Mouse (Mus musculus): ENCODE data around the gene Avil.
"Not testable (repeated sequence)": the region's sequence is repeated elsewhere in the genome, so short reads cannot be mapped to it uniquely, and the experiment has no call there.

Gene Avil

DNA sequence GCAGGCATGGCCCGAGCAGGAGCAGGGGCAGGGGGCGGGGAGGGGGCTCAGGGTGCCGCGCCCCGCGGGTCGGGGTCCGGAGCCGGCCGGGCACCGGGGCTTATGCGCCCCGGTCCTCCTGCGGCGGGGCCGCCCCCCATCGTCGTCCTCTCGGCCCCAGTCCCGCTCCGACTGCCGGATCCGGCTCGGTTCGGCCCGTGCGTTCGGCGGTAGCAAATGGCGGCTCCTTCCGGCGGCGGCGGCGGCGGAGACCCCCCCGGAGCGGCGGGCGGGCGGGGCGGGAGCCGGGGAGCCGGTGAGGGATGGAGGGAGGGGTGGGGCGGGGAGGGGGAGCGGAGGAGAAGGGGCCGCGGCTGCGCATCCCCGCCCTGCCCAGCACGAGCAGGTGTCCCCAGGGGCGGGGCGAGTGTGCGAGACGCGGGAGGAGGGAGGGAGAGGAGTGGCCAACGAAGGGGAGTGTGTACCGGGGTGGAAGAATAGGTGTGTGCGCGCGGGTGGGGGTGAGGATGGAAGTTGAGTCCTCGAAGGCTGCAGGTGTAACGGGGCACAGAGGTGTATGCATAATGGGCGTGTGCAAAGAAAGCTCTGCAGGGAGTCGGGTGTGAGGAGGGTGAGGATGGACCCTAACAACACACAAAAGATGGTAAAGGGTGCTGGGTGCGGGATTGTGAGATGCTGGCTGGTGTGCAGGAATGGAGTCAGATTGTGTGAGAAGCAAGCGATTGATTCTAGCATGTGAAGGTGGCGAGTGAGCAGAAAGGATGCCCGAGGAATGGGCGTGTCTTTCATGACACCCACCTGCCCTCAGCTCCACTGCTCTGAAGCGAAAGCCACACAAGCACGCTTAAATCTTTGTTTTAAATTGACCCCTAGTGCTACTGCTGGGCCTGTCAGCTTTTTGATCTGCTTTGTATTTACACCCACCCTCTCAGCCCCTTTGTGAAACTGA lies 59.7 kb downstream of the Avil start, which contains the start of gene March9:
Gene March9, minus strand, starts transcription at position 217 of the 949 bp plus-strand sequence.
- DNase-seq = peak; percentile 87

DNA sequence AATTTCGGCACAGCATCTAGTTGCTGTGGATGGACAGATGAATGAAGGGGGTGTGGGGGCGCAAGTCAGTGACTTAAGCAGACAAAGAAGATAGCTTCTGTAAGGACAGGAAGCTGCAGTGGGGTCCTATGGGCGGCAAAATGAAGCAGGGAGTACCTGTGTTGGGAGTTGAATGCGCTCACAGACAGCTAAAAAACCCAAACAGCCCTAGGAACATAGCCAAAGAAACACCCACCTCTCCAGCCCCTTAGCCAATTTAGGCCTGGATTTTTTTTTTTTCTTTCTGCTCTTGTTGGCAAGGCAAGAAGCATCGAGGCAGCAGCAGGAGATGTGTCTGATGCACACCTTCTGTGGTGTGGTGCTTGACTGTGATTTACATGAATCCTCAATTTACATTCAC lies 60.6 kb downstream of the Avil start:
- no peak for DNase-seq

DNA sequence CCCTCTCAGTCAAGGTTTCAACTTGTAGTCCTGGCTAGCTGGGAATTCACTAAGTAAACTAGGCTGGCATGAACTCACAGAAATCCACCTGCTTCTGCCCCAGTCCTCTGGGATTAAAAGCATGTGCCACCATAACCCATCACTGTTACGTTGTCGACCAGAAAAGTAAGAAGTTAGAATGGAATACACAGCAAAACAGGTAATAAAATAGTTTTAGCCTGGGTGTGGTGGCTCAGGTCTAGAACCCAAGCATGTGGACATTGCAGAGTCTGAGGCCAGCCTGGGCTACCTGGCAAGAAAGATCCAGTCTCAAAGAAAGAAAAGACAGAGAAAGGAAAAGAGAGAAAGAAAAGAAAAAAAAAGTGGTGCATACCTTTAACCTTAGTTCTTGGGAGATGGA lies 61.0 kb downstream of the Avil start:
- DNase-seq = no peak

DNA sequence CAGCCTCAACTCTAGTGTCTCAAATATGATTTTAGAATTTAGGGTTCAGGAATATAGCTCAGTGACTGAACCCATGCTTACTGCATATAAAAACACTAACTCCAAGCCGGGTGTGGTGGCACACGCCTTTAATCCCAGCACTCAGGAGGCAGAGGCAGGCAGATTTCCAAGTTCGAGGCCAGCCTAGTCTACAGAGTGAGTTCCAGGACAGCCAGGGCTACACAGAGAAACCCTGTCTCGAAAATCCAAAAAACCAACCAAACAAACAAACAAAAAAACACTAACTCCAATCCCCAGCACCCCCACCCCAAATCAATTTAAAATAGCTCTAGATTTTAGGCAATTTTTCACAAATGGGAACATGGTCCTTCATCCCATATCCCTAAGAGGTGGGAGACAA lies 61.6 kb downstream of the Avil start:
- DNase-seq = not testable (repeated sequence)

DNA sequence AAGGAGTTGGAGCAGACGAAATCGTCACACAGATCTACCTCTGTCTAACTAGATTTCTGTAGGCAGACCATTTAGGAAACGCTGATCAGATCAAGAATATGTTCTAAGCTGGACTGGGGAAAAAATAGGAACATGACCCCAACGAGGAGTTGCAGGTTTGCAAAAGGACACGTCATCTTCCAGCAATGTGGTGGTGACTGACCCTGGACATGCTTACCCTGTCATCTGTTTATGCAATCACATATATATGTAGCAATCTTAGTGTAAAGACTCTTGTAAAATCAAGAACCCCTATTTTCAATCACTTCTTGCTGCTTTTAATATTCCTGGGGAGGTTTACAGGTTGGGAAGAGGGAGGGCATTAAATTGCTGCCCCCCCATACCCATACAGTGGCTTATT lies 62.0 kb downstream of the Avil start:
- DNase-seq = no peak

DNA sequence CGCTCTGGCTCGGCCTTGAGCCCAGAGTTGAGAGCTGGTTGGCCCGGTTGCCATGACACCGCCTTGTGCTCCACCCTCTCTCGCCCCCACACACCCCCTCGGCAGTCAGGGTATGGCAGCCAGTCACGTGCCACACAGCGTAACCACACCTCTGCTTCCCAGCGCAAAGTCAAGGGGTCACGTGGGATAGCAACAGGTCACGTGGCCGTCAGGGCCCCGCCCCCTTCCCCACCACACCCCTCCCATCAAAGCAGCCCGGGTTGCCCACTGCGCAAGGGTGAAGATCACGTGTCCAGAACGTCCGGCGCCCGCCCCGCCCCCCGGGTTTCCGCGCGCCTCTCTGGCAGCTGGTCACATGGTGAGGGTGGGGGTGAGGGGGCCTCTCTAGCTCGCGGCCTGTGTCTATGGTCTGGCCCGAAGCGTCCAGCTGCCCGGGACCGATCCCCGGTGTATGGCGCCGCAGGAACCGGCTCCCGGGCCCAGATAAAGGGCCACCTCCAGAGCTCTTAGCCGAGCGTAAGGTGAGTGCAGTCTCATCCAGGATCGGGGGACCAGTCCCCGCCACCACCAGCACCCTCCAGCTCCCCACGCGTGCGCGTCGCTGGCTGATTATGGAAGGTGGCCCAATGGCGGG lies 62.8 kb downstream of the Avil start, which contains the start of gene Cdk4:
Gene Cdk4, plus strand, starts transcription at position 296 of the 634 bp plus-strand sequence.
- peak; percentile 99 for DNase-seq

DNA sequence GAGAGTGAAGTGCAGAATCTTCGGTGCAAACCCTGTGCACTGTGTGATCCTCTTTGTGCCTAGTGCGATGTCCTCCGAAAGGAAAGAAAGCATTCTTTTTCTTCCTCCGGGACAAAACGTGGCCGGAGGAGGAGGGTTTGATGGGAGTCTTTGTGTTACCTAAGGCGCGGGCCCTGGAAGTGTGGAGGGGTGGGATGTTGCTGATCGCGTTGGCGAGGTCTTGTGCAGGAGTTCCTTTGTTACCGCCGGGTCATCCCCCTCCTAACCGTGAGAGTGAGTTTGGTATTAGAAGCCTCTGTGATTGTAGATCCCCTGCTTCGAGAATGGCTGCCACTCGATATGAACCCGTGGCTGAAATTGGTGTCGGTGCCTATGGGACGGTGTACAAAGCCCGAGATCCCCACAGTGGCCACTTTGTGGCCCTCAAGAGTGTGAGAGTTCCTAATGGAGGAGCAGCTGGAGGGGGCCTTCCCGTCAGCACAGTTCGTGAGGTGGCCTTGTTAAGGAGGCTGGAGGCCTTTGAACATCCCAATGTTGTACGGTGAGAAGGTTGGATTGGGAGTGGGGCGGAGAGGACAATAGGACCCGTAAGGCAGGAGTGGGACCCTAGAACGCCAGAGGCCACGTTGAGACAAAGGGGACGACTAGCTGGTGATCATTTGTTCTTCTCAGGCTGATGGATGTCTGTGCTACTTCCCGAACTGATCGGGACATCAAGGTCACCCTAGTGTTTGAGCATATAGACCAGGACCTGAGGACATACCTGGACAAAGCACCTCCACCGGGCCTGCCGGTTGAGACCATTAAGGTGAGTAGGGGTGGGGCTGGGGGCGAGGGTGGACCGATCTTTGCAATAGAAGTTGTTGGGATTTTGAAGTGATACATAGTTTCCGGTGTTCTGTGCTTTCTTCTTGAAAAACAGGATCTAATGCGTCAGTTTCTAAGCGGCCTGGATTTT lies 63.7 kb downstream of the Avil start:
- DNase-seq = no peak

DNA sequence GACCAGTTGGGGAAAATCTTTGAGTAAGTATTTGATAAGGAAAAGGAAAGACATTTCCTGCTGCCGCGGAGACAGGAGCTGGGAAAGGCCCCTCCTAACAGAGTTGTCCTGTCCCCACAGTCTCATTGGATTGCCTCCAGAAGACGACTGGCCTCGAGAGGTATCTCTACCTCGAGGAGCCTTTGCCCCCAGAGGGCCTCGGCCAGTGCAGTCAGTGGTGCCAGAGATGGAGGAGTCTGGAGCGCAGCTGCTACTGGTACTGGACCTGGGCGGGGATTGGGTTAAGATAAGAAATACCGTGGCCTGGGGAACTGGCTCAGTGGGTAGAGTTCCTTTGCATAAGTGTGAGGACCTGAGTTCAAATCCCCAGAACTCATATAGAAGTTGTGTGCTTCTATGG lies 65.5 kb downstream of the Avil start:
- DNase-seq = no peak

DNA sequence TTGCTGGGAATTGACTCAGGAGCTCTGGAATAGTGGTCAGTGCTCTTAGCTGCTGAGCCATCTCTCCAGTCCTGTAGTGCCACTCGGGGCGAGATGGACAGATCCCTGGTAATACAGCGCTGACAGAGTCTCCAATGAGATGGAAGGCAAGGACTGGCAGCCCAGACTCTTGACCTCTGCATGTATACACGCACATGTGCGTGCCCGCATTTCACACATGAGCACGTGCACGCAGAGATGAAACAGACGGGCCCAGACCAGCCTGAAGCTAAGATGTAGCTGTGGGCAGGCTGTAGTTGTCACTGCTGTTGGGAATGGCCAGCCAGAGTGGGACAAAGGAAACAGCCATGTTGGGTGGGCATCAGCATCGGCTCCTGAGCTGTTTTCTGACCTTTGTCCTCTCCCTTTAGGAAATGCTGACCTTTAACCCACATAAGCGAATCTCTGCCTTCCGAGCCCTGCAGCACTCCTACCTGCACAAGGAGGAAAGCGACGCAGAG lies 66.1 kb downstream of the Avil start:
- DNase-seq = no peak

DNA sequence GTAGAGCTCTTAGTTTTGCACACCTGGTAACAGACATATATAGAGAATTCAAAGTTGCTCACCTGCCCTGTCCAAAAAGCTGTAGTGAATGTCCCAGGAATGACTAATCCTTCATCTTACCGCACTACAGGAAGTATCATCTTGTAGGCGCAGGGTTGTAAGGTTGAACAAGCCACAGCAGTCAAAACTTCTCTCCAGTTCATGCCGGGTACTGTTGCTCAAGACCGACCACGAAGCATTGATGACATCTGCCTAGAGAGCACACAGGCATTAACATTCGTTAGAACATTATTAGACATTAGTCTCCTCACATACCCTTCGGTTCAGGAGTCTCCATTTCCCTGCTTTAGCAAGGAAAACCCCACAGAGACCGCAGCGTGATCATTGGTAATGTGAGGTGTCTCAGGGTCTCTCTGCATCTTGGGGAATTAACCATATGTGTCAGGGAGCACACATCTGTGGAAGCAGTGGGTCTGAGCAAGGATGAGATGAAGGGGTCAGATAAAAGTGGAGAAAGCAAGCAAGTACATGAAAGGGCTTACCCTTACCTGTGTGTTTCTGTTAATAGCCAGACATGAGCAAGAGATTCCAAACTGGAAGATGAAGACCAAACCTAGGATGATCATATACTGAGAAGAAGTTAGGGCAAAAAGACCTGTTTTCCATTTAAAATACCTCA lies 68.0 kb downstream of the Avil start:
- no peak for DNase-seq

DNA sequence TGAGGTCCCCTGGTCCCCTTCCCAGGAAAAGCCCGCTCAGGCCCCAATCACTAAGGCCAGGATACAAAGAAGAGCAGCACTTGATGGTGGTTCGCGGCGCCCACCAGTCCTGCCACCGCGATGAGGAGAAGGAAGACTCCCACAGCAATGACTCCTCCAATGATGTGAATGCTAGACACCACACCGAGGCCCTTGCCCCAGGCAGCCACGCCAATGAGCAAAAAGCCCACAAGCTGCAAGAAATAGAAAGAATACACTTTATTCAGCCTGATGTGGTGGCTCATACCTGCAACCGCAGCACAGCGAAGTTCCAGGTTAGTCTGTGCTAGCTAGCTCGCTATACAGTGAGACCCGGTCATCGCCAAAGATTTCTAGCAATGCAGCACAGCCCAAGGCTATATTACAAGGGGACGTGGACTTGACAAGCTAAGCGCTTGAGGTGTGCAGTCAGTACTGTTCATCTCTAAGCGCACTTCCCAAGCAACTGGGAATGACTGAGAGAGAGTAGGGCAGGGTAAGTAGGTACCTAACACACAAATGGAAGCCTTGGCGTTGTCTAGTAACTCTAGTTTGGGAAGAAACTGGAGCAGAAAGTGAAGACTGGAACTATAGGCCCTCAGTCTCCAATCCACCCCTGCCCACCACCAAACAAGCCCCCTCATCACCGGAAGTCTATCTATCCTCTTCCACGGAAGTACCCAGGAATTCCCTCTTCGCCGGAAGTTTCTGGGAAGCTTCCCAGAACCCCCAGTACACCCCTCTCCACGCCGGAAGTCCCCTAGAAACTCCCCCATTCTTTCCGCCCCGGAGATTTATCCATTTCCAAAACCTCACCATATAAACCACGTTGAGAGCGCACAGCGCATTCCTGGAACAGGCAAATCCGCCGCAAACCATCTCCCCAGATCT lies 69.0 kb downstream of the Avil start:
- peak; percentile 86 for DNase-seq

Data from embryo, embryonic 11 days (tissue).